Mouse (Mus musculus) central nervous system, embryonic 11.5 days (tissue): ENCODE data around the gene Olfr135. TPM values are rescaled to one million over a fixed set of nuclear protein-coding genes. Genes with fewer than 3 reads are reported as not detected.

Experiments used
- polyA plus RNA-seq: library from polyadenylated mRNA; depleted of rRNA; stranded (reverse); fragments of >200 nt; gene quantifications from 2 replicates; pipeline ENCODE4 v1.2.3, GENCODE M21; 2012; rRNA removed

Gene Olfr135
- polyA plus RNA-seq = not detected in 2 replicates

GRCm38 (mm10) chr17:38204035-38204434 lies at the start of gene Olfr135:
Gene Olfr135 (plus strand): TSS chr17:38204335.

GRCm38 (mm10) chr17:38171088-38171487 lies 33.0 kb upstream of the Olfr135 start, which contains the start of gene Olfr134:
Gene Olfr134 (plus strand): TSS chr17:38171388.

Other genes with a start within 250 kb of the Olfr135 start
- not detected in 2 replicates for gene Olfr129, start 144.3 kb upstream of the Olfr135 start, polyA plus RNA-seq
- not detected in 2 replicates for gene Olfr130, start 140.4 kb upstream of the Olfr135 start, polyA plus RNA-seq
- gene Olfr131, start 115.6 kb upstream of the Olfr135 start, polyA plus RNA-seq = not detected in 2 replicates
- gene Olfr132, start 69.8 kb upstream of the Olfr135 start, polyA plus RNA-seq = not detected in 2 replicates
- not detected in 2 replicates for gene Olfr133, start 59.1 kb upstream of the Olfr135 start, polyA plus RNA-seq
- gene Olfr134, start 32.9 kb upstream of the Olfr135 start, polyA plus RNA-seq = not detected in 2 replicates
- not detected in 2 replicates for gene Olfr138, start 56.7 kb downstream of the Olfr135 start, polyA plus RNA-seq
- gene Olfr137, start 103.2 kb downstream of the Olfr135 start, polyA plus RNA-seq = not detected in 2 replicates
- gene Olfr136, start 125.5 kb downstream of the Olfr135 start, polyA plus RNA-seq = not detected in 2 replicates
- not detected in 2 replicates for gene Esp36, start 215.8 kb downstream of the Olfr135 start, polyA plus RNA-seq